Mouse (Mus musculus): ENCODE results near the gene Surf4. TPM values are rescaled to one million over a fixed set of nuclear protein-coding genes. Genes with fewer than 3 reads are reported as not detected.
A peak's percentile ranks its signal among the peaks of the same experiment; 100 is the strongest.

Gene Surf4
- polyA plus RNA-seq (2017; shearing (Covaris generic)), result 100 to 1,000 TPM in 1 of 2 experiments, 10 to 100 TPM in 1; 83.0 to 121 TPM

DNA sequence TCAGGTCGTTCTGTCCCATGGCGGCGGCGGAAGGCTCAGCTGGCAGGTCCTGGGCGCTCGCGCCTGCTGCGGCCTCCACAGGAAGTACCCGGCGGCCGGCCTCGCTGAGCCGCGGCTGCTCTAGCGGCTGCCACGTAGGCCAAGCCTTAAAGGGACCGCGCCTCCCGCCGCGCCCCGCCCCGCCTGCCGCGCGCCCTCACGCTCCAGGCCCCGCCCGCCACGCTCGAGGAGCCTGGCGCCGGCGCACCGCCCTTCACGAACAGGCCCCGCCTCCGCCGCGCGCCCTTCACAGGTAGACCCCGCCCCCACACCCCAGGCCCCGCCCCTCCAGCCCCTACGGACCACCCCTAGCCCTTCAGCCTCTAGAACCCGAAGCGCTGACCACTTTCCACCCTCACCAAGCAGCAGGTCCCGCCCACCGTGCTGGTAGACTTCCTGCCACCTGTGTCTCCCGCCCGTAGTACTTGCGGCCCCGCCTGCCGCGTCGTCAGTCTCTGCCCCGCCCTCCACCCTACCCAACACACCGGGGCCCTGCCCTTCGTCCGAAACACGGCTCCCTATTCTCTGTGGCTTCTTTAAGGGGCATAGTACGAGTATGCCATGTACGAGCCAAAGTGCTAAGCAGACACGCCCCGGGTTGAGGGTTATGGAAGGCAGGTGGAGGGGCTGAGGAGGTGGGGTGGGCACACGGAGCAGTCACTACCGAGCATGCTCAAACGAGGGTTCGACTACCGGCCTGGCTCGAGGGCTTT is at the start of gene Surf4, which contains the start of gene Stkld1:
Gene Surf4, minus strand, starts transcription at position 625 of the 752 bp plus-strand sequence.
Gene Stkld1, plus strand, starts transcription at position 744 of the 752 bp plus-strand sequence.
- peak; percentile 84 for ATAC-seq

DNA sequence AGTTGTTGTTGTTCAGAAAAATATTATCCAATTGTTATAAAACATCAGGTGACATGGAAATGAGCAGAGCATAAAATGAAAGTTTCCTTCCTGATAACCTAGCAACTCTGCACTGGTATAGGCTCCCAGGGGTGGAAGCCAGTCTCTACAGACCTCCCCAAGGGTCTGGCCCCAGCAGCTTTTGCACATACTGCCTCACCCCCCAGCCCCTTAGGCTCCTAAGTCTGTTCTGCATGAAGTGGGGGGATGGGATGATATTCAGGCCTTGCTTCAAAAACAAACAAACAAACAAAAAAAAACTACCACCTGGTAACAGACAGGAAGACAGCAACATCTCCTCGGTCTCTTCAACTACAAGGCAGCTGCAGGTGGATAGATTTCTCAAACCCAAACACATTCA is 46.6 kb upstream of the Surf4 start:
- ATAC-seq, result no peak

DNA sequence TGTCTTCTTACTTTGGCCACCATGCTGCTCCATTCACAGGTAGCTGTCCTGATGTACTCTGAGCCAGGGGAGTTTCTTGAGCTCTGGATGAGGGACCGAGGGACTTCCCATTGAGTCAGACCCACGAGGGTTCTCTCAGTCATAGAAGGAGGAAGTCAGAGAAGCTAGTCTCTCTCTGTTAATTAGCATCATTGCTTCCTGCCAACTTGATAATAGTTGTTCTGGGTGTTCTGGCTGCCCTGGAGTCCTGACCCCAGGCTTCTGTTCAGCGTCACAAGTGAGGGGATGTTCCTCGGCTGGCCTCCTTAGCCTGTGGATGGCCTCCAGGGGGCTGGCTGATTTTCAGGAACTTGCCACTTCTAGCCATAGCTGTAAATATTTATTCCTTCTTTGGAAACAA is 40.2 kb upstream of the Surf4 start:
- ATAC-seq, result peak; percentile 65

DNA sequence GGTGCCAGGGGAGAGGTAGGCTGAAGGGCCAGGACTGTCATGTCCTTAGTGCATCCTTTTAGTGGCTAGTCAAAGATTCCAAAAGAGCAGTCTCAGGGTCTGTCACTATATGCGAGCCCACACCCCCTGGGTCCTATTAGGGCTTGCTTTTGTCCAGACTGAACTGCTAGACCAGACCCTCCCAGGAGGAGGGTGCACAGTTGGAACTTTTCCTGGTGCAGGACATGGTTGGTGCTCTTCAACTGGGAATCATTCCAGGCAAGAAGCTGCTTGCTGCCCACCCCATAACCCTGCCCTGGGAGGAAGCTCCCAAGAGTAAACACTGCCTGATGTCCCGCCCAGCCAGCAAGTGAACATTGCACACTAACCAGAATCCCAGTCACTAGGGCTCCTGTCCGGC is 39.4 kb upstream of the Surf4 start, which contains the start of gene Adamts13:
Gene Adamts13, plus strand, starts transcription at position 301 of the 400 bp plus-strand sequence.
- ATAC-seq, result no peak

DNA sequence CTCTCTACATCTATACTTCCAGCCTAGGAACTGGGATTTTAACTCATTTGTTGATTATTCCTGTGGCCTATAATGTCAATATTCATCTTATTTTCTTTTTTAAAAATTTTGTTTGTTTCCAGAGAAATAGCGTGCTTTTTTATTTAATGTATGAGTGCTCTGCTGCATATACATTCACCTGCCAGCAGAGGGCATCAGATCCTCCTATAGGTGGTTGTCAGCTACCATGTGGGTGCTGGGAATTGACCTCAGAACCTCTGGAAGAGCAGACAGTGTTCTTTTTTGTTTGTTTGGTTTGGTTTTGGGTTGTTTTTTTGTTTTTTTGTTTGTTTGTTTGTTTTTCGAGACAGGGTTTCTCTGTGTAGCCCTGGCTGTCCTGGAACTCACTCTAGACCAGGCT is 33.5 kb upstream of the Surf4 start:
- ATAC-seq, result no peak

DNA sequence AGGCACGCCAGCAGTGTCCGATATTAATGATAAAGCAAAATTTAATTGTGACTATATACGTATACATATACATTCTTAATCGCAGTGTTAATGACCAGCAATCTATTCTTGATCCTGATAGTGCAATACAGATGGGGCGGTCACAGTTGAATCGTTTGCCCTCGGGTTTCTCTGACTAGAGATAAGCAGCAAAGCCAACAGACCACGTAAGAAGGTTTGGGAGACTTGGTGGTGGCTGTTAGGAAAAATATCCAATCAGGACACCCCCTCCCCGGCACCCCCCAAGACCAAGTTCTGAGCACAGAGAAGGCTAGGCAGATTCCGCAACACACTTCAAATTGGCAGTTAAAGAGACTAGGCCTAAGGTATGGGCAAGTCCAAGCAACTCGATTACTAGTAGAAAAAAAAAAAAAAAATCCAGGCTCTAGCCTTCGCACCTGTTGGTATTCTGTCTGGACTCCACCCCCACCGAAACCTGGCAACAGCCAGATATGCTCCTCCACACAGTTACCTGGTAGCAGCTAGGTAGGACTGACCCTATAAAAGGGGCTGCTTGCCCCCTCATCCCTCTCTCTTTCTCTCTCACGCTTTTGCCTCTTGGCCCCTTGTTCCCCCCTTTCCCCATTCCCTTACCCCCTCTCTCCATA is 31.1 kb upstream of the Surf4 start:
- ATAC-seq, result no peak

DNA sequence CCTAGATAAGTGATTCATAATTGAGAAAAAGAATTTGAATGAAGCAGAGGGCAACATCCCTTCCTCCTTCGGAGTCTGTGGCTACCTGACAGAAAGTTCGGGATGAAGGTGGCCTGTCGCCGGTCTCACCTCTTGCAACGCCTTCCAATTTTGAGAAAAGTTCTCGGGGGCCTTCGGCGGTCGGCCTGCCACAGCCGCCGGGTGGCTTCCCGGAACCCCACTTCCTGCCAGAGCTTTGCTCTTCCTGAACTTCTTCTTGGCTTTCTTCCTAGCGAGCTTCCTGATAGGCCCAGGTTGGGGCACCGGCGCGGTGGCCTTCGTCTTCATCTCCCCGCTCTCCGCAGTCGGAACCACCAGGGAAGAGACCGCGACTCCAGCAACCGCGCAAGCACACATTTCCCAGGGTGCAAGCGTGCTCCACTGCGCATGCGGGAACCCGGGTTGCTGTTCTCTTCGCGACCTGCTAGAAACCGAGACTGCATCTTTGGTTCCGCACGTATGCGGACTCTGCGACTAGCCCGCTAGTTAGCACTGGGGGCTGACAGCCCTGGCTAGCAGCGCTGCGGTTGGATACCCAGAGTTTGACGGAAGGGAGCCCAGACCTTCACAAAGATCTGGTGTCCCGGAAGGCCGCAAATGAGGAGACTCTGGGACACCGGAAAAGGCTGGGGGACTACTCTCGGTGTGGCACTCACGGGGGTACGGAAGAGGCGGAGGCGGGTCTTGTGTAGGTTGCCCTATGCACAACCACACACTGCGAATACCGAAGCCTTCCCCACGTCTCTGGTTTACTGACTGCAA is 30.4 kb upstream of the Surf4 start, which contains the start of gene Rexo4:
Gene Rexo4, minus strand, starts transcription at position 464 of the 801 bp plus-strand sequence.
- ATAC-seq, result peak; percentile 90

DNA sequence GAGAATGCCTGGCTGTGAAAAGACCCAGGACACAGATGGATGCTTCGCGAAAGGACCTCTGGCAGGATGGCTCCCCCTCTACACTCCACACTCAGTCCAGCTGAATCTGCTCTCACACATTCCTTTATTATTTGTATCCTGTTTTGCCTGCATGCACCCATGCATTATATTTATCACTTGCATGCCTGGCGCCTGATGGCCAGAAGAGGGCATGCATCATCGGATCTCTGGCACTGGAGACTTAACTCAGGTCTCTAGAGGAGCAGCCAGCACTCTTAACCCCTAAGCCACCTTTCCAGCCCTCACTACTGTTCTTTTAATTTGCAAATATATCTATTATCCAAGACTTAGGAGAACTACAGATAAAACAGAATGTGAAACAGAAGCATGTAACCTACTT is 27.0 kb upstream of the Surf4 start:
- no peak for ATAC-seq

DNA sequence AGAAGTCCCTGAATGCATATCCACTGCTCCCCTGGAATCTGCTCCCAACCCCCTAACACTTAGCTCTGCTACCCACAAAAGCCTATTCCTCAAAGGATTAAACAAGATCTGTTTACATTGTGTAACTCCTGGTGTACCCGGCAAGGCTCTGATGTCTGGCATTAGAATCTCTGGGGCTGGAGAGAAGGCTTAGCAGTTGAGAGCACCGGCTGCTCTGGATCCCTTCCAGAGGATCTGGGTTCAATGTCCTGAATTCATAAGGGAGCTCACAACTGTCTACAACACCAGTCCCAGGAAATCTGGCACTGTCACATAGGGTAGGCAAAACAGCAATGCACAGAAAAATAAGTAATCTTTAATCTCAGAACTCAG is 23.7 kb upstream of the Surf4 start:
- no peak for ATAC-seq

DNA sequence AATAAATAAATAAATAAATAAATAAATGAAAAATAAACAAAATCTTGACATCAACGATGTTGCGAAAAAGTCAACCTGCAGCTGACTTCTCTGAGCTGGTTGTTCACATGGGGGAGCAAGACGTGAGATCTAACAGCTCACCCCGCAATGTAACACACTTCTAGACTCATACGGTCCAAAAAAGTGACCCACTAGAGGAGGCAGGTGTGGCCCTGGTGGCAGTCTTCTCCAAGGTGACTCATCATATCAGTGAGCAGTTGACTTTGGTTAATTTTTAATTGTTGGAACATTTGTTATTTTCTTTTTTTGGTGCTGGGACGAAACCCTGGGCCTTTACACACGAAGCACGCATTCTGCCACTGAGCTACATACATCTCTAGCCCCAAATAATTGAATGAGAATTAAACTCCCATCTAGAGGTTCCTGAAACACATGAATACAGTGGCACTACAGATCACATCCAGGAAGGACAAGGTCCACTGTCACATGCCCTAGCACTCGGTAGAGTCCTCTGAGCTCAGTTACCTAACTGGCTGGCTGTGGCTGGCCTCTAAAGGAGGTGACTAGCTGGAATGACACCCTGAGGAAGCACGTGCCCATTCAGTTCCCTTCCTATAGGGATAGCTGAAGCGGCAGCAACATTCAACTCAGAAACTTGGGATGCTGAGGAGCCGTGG is 23.2 kb upstream of the Surf4 start:
- ATAC-seq, result no peak

DNA sequence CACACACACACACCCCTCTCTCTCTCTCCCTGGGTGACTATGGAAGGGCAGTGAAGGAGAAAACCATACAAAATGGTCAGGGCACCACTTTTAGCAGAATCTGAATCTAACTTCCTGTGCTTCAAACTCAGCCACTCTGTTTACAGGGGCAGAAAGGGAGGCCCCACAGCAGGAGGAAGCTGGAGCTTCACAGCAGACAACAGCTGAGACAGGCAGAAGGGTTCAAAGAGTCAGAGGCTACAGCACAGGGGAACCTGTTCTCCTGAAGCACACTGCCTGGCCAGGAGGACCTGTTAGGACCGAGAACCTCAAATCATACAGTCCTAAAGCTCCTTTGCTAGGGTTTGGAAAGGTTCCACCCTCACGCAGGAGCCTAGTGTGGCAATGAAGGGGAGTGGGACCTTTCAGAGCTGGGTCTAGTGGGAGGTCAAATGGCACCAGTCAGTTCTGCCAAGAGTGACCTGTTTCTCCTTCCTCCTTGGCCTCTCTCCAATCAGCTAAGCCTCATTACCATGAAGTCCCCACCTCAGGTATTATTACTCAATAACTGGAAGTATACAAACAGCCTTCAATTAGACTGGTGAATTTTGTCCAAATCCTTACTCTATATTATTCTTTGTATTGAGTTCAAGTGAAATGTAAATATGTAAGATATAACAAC is 21.1 kb upstream of the Surf4 start:
- ATAC-seq, result no peak

DNA sequence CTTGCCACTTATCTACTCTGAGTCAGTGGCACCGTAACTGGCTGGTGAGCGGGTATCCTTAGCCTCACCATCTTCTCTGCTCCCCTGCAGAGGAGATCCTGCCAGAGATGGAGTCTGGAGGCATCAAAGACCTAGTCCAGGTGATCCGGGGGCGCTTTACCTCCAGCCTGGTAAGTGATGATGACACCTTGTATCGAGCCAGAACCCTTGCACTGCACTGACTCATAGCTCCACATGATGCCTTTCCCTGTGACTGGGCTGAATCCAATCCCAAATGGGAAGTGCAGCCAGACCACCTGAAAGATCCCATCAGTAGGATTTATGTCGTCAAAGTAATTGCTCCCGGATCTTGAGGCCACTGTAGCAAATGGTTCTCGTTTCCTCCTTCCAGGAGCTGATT is 19.1 kb upstream of the Surf4 start:
- ATAC-seq, result no peak

DNA sequence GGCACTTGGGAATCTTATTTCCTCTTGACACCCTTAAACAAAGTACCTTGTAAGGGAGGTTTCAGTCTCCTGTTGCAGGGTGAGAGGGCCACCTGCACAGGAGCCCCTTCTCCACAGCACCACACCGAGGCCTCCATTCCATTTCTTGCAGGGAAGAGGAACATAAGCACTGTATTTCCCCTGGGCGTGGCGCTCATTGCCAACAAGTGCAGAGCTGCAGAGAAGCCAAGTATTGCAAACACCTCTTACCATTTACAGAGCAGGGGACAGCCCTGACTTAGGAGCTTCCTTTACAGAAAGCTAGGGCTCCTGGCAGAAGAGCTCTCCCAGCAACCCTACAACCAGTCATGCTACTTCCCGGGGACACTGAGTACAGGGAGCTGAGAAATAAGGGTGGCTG is 18.5 kb upstream of the Surf4 start:
- no peak for ATAC-seq

DNA sequence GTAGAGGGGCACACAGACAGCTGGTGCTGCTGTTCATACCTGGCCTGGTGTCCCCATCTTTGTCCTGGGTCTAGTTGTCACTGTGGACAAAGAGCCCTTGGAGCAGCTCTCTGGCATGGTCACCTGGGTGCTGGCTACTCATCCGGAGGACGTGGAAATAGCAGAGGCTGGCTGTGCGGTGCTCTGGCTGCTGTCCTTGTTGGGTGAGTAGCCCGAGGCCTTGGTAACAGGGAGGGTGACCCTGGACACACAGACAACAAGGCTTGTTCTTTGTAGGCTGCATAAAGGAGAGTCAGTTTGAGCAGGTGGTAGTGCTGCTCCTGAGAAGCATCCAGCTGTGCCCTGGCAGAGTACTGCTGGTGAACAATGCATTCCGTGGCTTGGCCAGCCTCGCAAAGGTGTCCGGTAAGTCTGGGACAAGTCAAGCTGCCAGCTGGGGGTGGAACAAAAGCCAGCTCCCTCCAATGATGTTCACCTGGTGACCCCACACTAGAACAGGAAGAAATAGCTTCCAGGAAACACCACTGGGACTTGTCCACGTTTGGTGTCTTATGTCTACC is 17.7 kb upstream of the Surf4 start:
- no peak for ATAC-seq

DNA sequence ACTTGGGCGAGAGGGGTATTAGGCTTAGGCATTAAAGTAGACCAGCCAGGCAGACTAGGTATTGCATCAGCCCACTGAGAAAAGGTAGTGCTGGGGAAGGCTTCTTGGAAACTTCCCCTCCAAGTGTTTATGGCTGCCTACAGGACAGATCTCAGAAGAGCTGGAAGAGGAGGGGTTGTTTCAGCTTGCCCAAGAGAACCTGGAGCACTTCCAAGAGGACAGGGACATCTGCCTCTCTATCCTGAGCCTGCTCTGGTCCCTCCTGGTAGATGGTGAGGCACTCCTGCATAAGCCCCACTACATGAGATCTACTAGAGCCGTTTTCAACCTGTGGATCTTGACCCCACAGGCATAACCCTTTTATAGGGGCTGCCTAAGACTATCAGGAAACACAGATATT is 16.7 kb upstream of the Surf4 start:
- ATAC-seq, result no peak

DNA sequence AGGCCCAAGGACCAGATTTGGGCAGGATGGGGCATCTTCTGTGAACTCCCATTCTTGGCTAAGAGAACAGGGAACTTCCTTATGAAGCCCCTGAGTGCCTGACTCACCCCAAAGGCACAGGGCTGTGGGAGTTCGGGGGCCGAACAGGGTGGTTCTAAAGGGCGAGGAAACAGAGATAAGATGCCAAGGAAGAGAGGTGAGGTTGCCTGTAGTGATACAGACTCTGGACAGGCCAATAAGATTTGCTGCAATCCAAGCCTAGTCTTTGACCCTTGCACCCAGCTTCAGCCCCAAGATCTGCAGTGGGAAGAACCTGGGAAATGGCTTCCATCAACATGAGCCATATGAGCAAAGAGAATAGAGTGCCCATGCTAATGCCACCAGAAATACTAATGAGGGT is 9.5 kb upstream of the Surf4 start:
- ATAC-seq, result no peak

DNA sequence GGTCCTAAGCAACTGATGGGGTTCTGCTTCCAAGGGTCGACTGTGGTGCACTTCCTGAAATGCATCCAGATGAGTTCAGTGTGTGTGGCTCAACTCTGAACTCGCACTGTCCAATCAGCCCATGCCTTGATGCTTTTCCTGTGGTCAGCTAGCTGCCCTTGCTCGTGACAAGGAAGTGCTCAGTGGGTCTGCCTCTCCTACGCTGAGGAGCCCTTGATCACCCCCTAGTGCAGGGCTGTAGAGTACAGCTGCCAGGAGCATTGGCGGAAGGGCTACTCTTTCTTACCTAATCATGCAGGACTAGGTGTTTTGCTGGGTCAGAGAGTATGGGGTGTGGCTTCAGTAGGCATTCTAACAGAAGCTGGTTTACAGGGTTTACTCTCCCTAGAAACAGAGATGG is 7.8 kb upstream of the Surf4 start:
- ATAC-seq, result no peak

DNA sequence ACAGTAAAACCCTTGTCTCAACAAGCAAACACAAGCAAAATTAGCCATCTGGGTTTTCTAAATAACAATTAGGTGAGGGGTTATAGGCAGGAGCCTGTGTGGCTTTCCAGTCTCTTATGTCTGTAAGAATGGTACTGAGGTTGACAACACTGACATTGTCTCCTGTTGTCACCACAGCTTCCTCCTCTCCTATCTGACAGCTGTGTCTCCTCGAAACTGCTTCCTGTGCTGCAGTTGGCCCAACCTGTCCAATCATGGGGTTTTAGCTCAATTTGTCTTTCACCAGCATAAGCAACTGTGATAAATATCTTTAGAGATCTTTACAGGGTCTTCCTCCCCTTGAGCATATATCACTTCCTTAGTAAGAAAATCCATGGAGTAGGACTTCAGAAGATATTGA is 2.7 kb upstream of the Surf4 start:
- peak; percentile 17 for ATAC-seq

DNA sequence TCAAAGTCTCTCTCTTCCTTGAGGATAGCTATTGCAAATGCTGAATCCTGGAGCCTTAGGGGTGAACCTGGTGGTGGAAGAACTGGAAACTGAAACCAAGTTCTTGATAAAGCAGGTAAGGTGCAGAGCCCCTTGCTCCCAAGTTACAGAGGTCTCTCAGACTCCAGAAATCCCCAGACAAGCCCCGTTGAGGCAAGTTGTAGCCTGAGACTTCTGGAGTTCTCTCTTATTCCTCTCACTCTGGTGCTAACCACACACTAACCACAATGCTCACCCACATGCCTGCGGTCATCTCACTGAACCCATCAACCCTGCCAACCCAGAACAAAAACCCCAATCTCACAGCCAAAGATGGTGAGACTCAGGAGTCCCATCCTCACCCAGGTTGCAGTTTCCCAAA is 1.6 kb upstream of the Surf4 start:
- ATAC-seq, result no peak

DNA sequence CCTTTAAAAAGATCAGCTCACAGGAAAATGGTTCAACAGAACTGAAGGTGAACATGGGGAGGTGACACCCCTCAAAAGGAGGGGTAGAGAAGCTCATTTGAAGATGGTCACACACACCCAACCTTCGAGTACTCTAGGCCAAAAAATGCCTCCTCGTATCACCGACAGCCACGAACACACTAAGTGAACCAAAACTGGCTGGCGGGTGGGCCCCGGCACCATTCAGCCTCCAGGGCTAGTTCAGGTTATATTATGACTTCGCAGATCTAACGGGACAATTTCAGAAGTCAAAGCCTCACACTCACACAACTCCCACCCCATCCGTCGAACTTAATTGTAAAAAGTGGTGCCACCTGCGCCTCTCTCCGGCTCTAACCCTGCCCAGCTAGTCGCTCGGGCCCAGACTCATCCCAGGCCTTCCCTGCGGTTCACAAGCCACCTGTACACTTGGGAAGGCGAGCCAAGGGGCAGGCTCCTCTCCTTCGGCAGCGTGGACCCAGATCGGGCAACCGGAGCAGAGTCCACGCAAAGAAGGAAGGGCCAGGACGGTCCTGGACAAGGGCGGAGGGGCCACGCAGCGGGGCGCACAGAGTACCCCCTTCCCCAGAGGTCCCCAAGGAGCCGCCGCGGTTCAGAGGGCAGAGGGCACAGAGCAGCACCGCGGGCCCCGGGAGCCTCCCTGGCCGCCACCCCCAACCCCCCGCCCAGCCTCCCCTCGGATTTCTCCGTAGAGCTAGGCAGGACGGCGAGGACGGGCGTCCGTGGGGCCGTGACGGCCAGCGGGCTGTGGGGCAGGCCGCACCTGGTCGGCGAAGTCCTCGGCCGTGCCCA is 1.0 kb downstream of the Surf4 start:
- peak; percentile 4 for ATAC-seq

DNA sequence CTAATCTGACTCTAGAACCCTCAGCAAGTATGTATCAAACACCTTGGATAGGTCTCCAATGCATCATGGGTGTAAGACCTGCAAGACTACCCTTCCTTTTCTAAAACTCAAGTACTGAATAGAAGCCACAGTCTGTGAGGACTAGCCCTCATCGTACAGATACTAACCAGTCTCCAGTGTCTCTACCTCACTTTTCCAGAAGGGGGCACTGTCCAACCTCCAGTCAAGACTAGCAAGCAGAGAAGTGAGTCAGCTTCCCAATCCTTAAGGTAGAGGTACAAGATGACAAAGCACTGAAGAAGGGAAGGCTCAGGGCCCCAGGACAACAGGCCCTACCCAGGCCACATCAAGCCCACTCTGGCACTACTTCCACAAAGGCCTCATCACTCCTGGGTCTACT is 3.3 kb downstream of the Surf4 start:
- peak; percentile 22 for ATAC-seq

Data from CD4-positive, CD25-positive, alpha-beta regulatory T cell, adult 4 months (primary cell).